Mouse (Mus musculus) heart, postnatal 0 days (tissue): ENCODE measurements around the gene Gm364.

Experiments
- CTCF ChIP-seq: IDR thresholded peaks from 2 replicates; pipeline ENCODE4 v1.5.1; 2016; ENCODE audit warnings: antibody characterized with exemption, control low read depth, low read depth
- EP300 ChIP-seq: IDR thresholded peaks from 2 replicates; pipeline ENCODE4 v1.6.1; 2016; ENCODE audit warnings: antibody characterized with exemption, low read depth

DNA sequence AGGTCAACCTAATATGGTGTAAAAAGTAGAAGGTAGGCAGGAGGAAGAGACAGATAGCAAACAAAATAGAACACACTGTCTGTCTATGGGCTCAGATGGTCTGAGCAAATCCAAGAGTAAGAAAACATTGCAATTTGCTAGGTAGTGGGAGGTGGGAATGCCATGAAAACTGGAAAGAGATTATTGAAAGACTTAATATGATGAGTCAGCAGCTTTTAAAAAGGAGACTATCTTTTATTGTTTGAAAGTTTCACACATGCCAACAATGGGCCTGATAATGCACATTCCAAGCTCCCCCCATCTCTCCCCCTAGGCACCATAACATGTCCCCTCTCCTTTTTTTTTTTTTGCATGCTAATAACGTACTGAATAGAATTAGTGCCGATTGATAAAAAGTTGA lies 24.9 kb downstream of the Gm364 start:
- TF ChIP-seq CTCF: no peak
- TF ChIP-seq EP300: no peak
